Mouse (Mus musculus) liver, embryonic 14.5 days (tissue): Measurements from ENCODE around the gene Bub1b.
"Not testable (repeated sequence)": the region's sequence is repeated elsewhere in the genome, so short reads cannot be mapped to it uniquely, and the experiment has no call there.

Experiments used
- CTCF ChIP-seq: IDR thresholded peaks from 2 replicates; pipeline ENCODE4 v1.5.1; 2016; ENCODE audit warnings: antibody characterized with exemption, low read depth, control low read depth
- EP300 ChIP-seq: IDR thresholded peaks from 2 replicates; pipeline ENCODE4 v1.6.1; 2016; ENCODE audit warnings: antibody characterized with exemption, low read depth

- TF ChIP-seq CTCF, EP300: not testable (repeated sequence)
Measured at GRCm38 (mm10) chr2:118650697-118651096, 52.7 kb downstream of the Bub1b start.
